Mouse (Mus musculus) frontal cortex, postnatal 14 days (tissue): ENCODE measurements at regions not wholly inside any gene's neighbourhood (a gene's known extent, or its start where the extent isn't known, plus 50 kb on each side); places are given as distances from the start of the nearest gene placed in this dataset.
"Not testable (repeated sequence)": the region's sequence is repeated elsewhere in the genome, so short reads cannot be mapped to it uniquely, and the experiment has no call there.

Experiments
- DNase-seq, 2 experiments: peaks; one replicate each; pipeline ENCODE4 v3.0.0; 2022; ENCODE audit warnings: low spot score in 2 of 2

- no peak for DNase-seq
Observed at GRCm38 (mm10) chr4:97509576-97509975, 263.0 kb upstream of the Nfia start.

- no peak for DNase-seq
Observed at GRCm38 (mm10) chr4:97505734-97506133, 266.8 kb upstream of the Nfia start.

- DNase-seq, result no peak
Observed at GRCm38 (mm10) chr4:97491248-97491804, 281.2 kb upstream of the Nfia start.

- DNase-seq, result no peak
Observed at GRCm38 (mm10) chr4:97486354-97486753, 286.2 kb upstream of the Nfia start.

- no peak for DNase-seq
Observed at GRCm38 (mm10) chr4:97485225-97485624, 287.3 kb upstream of the Nfia start.

GRCm38 (mm10) chr4:97482701-97483246, 289.8 kb upstream of the Nfia start:
- DNase-seq, result no peak

GRCm38 (mm10) chr4:97481836-97482235, 290.7 kb upstream of the Nfia start:
- DNase-seq, result no peak

DNA sequence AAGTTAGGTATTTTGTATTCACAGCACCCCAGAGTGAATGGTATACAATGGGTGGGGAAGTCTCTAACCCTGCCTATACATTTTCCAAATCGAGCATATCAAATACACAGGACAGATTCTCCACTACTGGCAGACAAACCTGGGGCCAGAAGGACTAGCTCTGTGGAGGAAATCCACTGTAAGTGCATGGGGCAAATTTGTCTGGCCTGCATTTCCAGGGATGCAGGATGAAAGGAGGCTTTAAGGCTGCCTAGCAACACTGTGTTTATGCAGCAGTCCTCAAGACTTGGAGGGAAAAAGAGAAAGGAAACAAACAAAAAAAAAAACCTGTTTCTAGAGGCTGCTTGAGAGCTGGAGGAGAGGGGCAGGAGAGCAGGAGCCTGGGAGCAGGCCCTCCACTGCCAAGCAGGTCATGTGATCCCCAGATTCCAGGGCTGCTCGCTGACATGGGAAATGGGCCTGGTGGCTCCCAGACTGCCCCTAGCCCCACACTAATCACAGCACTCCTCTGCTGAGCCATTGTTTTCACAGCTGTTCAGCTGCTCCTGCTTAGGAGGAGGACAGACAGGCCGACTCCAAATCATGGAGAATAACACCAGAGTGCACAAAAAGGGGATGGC, 293.7 kb upstream of the Gm10192 start:
- DNase-seq, result peak; percentile 14 to 32

- DNase-seq, result not testable (repeated sequence)
Observed at GRCm38 (mm10) chr4:97473492-97473891, 290.5 kb upstream of the Gm10192 start.

DNA sequence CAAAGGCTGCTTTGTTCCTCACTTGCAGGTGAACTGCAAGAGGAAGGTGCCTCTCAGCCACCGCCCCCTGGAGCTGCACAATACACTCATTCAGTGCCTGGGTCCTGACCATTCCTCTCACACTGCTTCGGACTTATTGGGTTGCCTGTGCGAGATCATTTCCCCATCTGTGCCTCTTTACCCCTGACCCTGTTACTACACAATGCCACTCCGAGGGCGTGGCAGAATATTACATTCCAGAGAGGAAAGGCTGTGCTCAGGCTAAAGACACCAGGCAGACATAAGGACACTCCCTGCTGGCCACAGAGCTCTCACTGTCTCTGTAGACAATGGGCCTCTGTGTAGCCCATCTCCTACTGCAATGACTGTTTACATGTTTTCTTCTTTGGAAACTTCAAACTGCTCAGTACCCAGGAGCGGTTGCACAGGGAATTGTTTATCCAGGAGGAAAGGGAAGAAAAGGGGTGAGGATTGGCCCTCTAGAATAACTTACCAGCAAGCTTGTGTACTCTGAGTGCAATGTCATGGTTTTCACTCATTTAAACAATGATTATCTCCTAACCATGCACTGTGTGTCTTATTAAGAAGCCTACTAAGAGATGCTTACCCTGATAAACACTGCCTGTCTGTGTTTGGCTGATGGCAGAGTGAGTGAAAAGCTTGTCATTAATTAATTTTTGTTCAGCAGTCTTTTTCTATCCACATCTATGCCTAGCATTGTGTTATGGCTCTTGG, 283.1 kb upstream of the Gm10192 start:
- no peak for DNase-seq

DNA sequence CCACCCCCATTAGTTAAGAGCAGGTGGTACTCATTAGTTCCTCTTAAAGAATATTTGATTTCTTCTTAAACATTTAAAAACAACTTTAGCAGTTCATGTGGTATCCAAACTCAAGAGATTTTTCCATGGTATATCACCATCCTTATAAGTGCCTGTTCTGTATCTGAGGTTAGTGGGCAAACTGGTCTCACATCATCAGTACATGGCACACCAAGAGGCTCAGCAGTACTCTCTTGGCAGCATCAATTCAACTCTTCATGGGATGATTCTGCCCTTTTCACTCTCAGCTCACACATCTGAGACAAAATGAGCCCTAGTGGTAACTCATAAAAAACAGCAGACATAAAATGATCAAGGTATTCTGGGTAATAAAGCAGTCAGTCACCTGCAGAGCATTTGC, 282.6 kb upstream of the Gm10192 start:
- DNase-seq, result no peak

DNA sequence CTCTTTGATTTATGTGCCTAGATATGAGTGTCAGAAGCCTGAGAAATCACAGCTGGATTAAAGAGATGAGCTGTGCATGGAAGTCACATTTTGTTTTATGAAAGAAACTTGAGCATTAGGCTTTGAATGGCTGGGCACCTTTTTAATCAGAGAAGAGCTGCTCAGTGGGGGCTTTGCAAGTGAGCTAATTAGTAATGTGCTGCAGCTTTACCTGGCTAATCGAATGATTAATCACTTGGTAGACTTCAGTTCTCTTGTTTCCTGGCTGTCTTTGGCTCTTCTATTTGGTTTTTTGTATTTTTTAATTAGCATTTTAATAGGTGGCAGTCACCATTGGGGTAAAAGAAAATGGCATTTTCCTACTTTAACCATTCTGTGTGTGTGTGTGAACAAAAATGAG, 278.2 kb upstream of the Gm10192 start:
- DNase-seq, result no peak

- no peak for DNase-seq
Observed at GRCm38 (mm10) chr4:97439288-97440029, 256.5 kb upstream of the Gm10192 start.

DNA sequence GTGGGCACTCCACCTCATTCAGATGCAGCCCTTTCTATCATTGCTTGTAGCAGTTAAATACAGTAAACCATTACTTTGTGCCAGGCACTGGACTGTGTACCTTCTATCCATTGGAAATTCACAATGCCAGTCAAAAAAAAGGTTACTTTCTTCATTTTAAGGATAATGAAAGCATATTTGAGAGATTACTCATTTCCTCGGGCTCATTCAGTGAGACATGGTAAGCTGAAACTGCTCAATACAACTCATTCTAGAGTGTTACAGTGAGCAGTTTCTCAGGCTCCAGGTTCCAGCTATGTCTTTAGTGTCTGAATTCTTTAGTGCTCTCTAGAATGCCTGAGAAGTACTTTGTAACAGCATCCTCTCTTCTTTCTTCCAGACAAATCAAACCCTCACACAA, 249.7 kb upstream of the Gm10192 start:
- DNase-seq, result no peak

GRCm38 (mm10) chr4:97432094-97432493, 249.1 kb upstream of the Gm10192 start:
- DNase-seq, result no peak

GRCm38 (mm10) chr4:97431239-97431638, 248.3 kb upstream of the Gm10192 start:
- DNase-seq, result no peak

GRCm38 (mm10) chr4:97419845-97420244, 236.9 kb upstream of the Gm10192 start:
- no peak for DNase-seq

DNA sequence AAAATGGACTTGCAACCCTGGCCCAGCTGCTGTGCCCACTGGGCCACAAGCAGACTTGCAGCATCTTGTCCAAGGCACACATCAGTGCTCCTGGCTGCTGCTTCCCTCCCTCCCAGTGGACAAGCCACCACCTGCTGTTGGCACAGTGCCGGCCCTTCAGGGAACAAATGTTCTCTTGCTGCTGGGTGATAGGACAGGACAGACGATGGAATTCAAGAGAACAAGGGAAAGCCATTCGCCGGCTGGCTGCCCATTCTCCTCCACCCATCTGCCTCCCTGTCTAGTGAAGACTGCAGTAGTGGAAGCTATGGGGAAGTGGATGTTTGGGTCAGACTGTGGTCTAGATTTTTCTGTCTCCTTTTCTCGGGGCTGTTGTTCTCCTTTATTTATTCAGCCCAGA, 235.7 kb upstream of the Gm10192 start:
- peak; percentile 19 for DNase-seq

GRCm38 (mm10) chr4:97417943-97418342, 235.0 kb upstream of the Gm10192 start:
- no peak for DNase-seq

DNA sequence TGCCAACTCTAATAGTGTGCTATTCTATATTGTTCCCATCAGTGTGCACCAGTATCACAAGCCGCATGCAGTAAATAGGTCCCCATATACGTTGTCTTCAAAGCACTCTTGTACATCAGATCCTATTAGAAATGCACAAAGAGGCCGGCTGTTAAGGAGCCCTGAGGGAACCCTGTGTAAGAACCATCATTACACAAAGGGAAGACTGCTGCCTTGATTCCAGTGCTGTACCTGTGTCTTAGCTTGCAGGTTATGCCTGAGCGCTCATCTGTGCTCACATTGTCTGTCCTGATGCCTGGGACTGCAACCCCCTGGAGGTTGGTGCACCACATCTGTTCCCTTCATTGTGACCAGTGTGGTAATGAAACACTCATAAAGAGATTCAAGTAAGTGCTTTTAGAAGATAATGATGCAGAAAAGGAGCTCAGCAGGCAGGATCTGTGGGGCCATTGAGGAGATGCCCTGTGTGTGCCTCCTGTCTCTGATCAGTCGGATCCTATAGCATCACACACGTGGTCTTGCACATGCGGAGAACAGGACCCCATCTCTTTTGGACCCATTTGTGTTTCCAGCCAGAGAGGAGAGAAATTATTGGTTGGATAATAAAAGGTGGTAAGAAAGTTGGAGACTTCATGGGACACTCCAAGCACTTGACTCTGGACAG, 225.8 kb upstream of the Gm10192 start:
- DNase-seq, result no peak

- DNase-seq, result no peak
Observed at GRCm38 (mm10) chr4:97394697-97395280, 211.8 kb upstream of the Gm10192 start.
